Mouse (Mus musculus): ENCODE measurements around the gene Snx6.
"Not testable (repeated sequence)": the region's sequence is repeated elsewhere in the genome, so short reads cannot be mapped to it uniquely, and the experiment has no call there.

Gene Snx6

DNA sequence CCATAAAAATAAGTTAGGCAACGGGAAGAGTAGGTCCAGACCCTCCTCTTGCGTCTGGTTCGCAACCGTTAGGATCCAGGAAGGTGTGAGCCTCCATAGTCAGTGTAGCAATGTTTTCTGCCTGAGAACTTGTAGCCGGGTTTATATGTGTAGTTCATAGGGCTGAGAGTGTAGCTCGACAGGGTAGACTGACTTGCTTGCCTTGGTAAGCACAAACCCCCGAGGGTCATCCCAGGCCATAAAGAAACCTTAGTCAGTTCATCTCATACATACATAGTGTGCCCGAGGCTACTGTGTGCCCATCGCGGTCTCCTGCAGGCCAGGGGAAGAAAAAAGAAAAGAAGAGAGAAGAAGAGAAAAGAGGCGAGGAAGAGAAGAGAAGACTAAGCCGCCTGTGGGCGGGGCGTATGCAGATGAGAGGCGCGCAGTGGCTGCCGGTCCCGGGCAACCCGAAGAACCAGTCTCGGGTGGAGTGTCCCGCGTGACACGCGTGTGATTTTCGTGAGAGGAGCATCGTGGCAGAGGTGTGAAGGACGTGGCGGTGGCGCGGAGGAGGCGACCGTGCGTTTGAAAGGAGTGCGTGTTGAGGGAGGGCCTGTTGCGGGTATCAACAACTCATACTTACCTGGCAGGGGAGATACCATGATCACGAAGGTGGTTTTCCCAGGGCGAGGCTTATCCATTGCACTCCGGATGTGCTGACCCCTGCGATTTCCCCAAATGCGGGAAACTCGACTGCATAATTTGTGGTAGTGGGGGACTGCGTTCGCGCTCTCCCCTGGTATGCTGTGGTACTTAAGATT lies 85.6 kb downstream of the Snx6 start:
- not testable (repeated sequence) for DNase-seq (ENCODE audit: low spot score in 2 of 2)

GRCm38 (mm10) chr12:54699394-54699793 lies 96.1 kb downstream of the Snx6 start:
- no peak for DNase-seq (ENCODE audit: low spot score in 2 of 2)

GRCm38 (mm10) chr12:54697791-54698250 lies 97.7 kb downstream of the Snx6 start:
- no peak for DNase-seq (ENCODE audit: low spot score in 2 of 2)

DNA sequence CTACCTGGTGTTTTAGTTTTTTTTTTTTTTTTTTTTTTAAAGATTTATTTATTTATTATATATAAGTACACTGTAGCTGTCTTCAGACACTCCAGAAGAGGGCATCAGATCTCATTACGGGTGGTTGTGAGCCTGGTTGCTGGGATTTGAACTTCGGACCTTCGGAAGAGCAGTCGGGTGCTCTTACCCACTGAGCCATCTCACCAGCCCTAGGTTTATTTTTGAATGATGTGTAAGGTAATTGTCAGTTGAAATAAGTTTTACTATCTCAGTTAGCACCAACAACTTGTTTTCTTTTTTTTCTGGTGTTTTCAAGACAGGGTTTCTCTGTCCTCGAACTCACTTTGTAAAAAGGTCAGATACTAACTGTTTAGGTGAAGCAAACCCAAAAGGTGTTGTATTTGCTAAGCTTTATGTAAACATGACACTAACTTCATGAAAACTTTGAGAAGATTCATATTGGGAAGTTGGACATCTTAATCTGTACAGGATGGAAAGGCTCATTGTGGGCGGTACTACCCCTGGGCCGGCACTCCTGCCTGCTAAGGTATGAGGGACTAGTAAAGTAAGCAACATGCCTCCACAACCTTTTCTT lies 98.4 kb downstream of the Snx6 start:
- DNase-seq (ENCODE audit: low spot score in 2 of 2): no peak
